ENCODE assay signal across 35 mouse cellular contexts in genomic region chr11:118029170-118029569, GRCm38 (mm10). TPM values are rescaled to one million over a fixed set of nuclear protein-coding genes. Genes with fewer than 3 reads are reported as not detected.
DNase-seq lines count a peak whose midpoint lies in the region; ATAC-seq and TF ChIP-seq lines count a peak whose summit lies in the region.
"Had no signal": no experiment of that assay in that cellular context is flagged by ENCODE, and none has a peak within 500 bp of the region (broad histone marks: within the 10 kb centered on the region; RNA-seq: fewer than 3 reads in every experiment).

No protein-coding gene starts in this region.

- peaks cover 4% of the 10 kb centered on the region; the same call in 1 of the 2 replicates for H3K4me1 ChIP-seq in hindbrain, embryonic 10.5 days (replicated peaks)
- no peaks in the 10 kb centered on the region for H3K4me1 ChIP-seq in hindbrain, embryonic 12.5 days
- H3K4me1 ChIP-seq in heart, embryonic 10.5 days, result peaks cover 4% of the 10 kb centered on the region; the same call in 1 of the 2 replicates
- H3K4me1 ChIP-seq: embryonic facial prominence, embryonic 13.5 days; forebrain, embryonic 12.5 days; hindbrain, embryonic 15.5 days; lung, embryonic 15.5 days; neural tube, embryonic 15.5 days had no signal

- H3K4me3 ChIP-seq in hindbrain, embryonic 10.5 days, result no peak overlapping the region
- H3K4me3 ChIP-seq in hindbrain, embryonic 12.5 days, result no peak overlapping the region
- no peak overlapping the region for H3K4me3 ChIP-seq in left cerebral cortex, adult 2 months
- H3K4me3 ChIP-seq in heart, embryonic 10.5 days, result no peak overlapping the region
- H3K4me3 ChIP-seq: embryonic facial prominence, embryonic 13.5 days; erythroblast, embryonic 14.5 days; forebrain, embryonic 12.5 days; hindbrain, embryonic 15.5 days; lung, embryonic 15.5 days; neural tube, embryonic 15.5 days had no signal

- WGBS in hindbrain, embryonic 10.5 days, result 93% methylated on average over 6 of the region's 6 CpGs
- WGBS in hindbrain, embryonic 12.5 days, result 93% methylated on average over 6 of the region's 6 CpGs
- WGBS in heart, embryonic 10.5 days, result 93% methylated on average over 6 of the region's 6 CpGs

- no peak overlapping the region for H3K9ac ChIP-seq in hindbrain, embryonic 12.5 days
- H3K9ac ChIP-seq: embryonic facial prominence, embryonic 13.5 days; forebrain, embryonic 12.5 days; hindbrain, embryonic 15.5 days; liver, embryonic 14.5 days; lung, embryonic 15.5 days; neural tube, embryonic 15.5 days had no signal

- peaks cover 10% of the 10 kb centered on the region; the same call in 1 of the 2 replicates for H3K9me3 ChIP-seq in hindbrain, embryonic 10.5 days
- H3K9me3 ChIP-seq in hindbrain, embryonic 12.5 days (replicated peaks), result no peaks in the 10 kb centered on the region
- H3K9me3 ChIP-seq in heart, embryonic 10.5 days, result no peaks in the 10 kb centered on the region
- H3K9me3 ChIP-seq: forebrain, embryonic 12.5 days; hindbrain, embryonic 15.5 days; lung, embryonic 15.5 days had no signal

- H3K27me3 ChIP-seq in hindbrain, embryonic 10.5 days (ENCODE audit: insufficient read depth, poor library complexity, severe bottlenecking), result no peaks in the 10 kb centered on the region
- no peaks in the 10 kb centered on the region for H3K27me3 ChIP-seq in hindbrain, embryonic 12.5 days
- no peaks in the 10 kb centered on the region for H3K27me3 ChIP-seq in heart, embryonic 10.5 days (ENCODE audit: insufficient read depth, poor library complexity, severe bottlenecking)
- H3K27me3 ChIP-seq: embryonic facial prominence, embryonic 13.5 days; forebrain, embryonic 12.5 days; hindbrain, embryonic 15.5 days; lung, embryonic 15.5 days; neural tube, embryonic 15.5 days; Patski had no signal

- H3K4me2 ChIP-seq in hindbrain, embryonic 12.5 days (replicated peaks), result no peak overlapping the region
- H3K4me2 ChIP-seq: embryonic facial prominence, embryonic 13.5 days; forebrain, embryonic 12.5 days; heart, embryonic 11.5 days; hindbrain, embryonic 15.5 days; lung, embryonic 15.5 days; neural tube, embryonic 15.5 days had no signal

- peaks cover 75% of the 10 kb centered on the region for H3K36me3 ChIP-seq in hindbrain, embryonic 10.5 days
- H3K36me3 ChIP-seq in hindbrain, embryonic 12.5 days, result peaks cover 39% of the 10 kb centered on the region
- peaks cover 54% of the 10 kb centered on the region for H3K36me3 ChIP-seq in heart, embryonic 10.5 days

- no peak for DNase-seq in hindbrain, embryonic 10.5 days (ENCODE audit: low spot score)
- DNase-seq in left cerebral cortex, adult 2 months (ENCODE audit: extremely low spot score in 1 of 2, low spot score in 2 of 2), result no peak
- DNase-seq in left cerebral cortex, postnatal 14 days (ENCODE audit: low spot score in 2 of 2), result no peak
- DNase-seq in 3T3-L1 (ENCODE audit: low read depth, low spot score), result peak; percentile 70
- DNase-seq in ES-CJ7 (ENCODE audit: low read depth, low spot score), result peak; percentile 60
- DNase-seq in heart, embryonic 10.5 days (ENCODE audit: low spot score), result no peak
- DNase-seq in layer of hippocampus, adult 9-10 months (ENCODE audit: low spot score), result no peak
- DNase-seq: adrenal gland, postnatal 14 days; cerebellum, adult 11-12 months; cerebellum, adult 9-11 months; embryo, embryonic 11 days; gastrocnemius, postnatal 25 days; heart, adult 11 months; heart, postnatal 36 days; kidney, adult 8-10 months; kidney, postnatal 14 days; layer of hippocampus, postnatal 36 days; liver; midbrain, embryonic 14.5 days; retina, postnatal 1 day; right cerebral cortex, postnatal 14 days; thymus, adult 18-20 months; thymus, postnatal 25 days had no signal

- intact Hi-C loops in left cerebral cortex, adult 2 months (cut with DNase I), result no loop called here
- intact Hi-C loops in left cerebral cortex, postnatal 14 days (cut with DNase I), result no loop called here

- no peak for ATAC-seq in hindbrain, embryonic 12.5 days (ENCODE audit: low FRiP score)
- ATAC-seq: CD4-positive, CD25-positive, alpha-beta regulatory T cell, adult 4 months; Patski had no signal

- H3K27ac ChIP-seq in hindbrain, embryonic 10.5 days, result 0 out of 2 replicates have a peak overlapping the region, but pooled peaks have one; percentile 10
- no peak overlapping the region for H3K27ac ChIP-seq in hindbrain, embryonic 12.5 days
- H3K27ac ChIP-seq in left cerebral cortex, adult 2 months, result no peak overlapping the region
- no peak overlapping the region for H3K27ac ChIP-seq in heart, embryonic 10.5 days
- H3K27ac ChIP-seq: embryonic facial prominence, embryonic 13.5 days; forebrain, embryonic 12.5 days; hindbrain, embryonic 15.5 days; liver, embryonic 14.5 days; lung, embryonic 15.5 days; macrophage; neural tube, embryonic 15.5 days had no signal

- TF ChIP-seq CTCF in left cerebral cortex, adult 2 months (IDR thresholded peaks at IDR 0.05), result peak; percentile 2; the same call in 1 of the 2 replicates

RNA-seq across cellular contexts. Expression of gene Pgs1, which starts 43.1 kb away (rescaled TPM):
- polyA plus RNA-seq in hindbrain, embryonic 10.5 days (2016; fragmentation: Nextera tagmentation; extraction: Ambion mirVana), result 46.2 and 51.9 TPM in 2 replicates
- 41.8 and 46.7 TPM in 2 replicates for polyA plus RNA-seq in hindbrain, embryonic 12.5 days (2016; fragmentation: Nextera tagmentation; extraction: Ambion mirVana)
- total RNA-seq in left cerebral cortex, adult 2 months (2021), result 10 to 100 TPM; 83.3 to 85.5 TPM
- total RNA-seq in left cerebral cortex, postnatal 14 days (2021), result 10 to 100 TPM; 74.4 to 76.2 TPM
- polyA plus RNA-seq in heart, embryonic 10.5 days (2016; fragmentation: Nextera tagmentation; extraction: Ambion mirVana), result 34.0 and 38.5 TPM in 2 replicates

RNA-seq across cellular contexts. Expression of gene Socs3, which starts 59.3 kb away (rescaled TPM):
- polyA plus RNA-seq in hindbrain, embryonic 10.5 days (2016; fragmentation: Nextera tagmentation; extraction: Ambion mirVana), result 12.5 and 14.2 TPM in 2 replicates
- polyA plus RNA-seq in hindbrain, embryonic 12.5 days (2016; fragmentation: Nextera tagmentation; extraction: Ambion mirVana), result 10.4 and 11.8 TPM in 2 replicates
- 1 to 10 TPM; 4.4 to 6.1 TPM for total RNA-seq in left cerebral cortex, adult 2 months (2021)
- total RNA-seq in left cerebral cortex, postnatal 14 days (2021), result 1 to 10 TPM; 3.7 to 3.8 TPM
- polyA plus RNA-seq in heart, embryonic 10.5 days (2016; fragmentation: Nextera tagmentation; extraction: Ambion mirVana), result 6.9 and 10.6 TPM in 2 replicates

Comparison
In these comparisons a context has a peak if more than half of its experiments do, and no peak if none do; other contexts are left out.
1. DNase-seq: peak in 3T3-L1 (single experiment) and ES-CJ7 (single experiment); none in hindbrain, embryonic 10.5 days (single experiment), left cerebral cortex, adult 2 months (0 of 2), left cerebral cortex, postnatal 14 days (0 of 2), heart, embryonic 10.5 days (single experiment) and layer of hippocampus, adult 9-10 months (single experiment).